Mouse (Mus musculus) embryo, embryonic 11 days (tissue): ENCODE results near the gene Tmem207.

Experiments used
- DNase-seq: peaks from one replicate; pipeline ENCODE4 v3.0.0-alpha.2; 2015

Gene Tmem207

GRCm38 (mm10) chr16:26454163-26454562 lies 72.4 kb downstream of the Tmem207 start:
- no peak for DNase-seq
